Mouse (Mus musculus) cortical plate, adult 2 months (tissue): ENCODE data around the gene Glis3.

Experiments
- CTCF ChIP-seq: fragments of 200-500 bp; IDR thresholded peaks from 2 replicates; pipeline ENCODE4 v1.5.1; 2011; ENCODE audit warnings: mild to moderate bottlenecking, control low read depth, low read length; ENCODE audit not compliant: insufficient read depth; ENCODE audit errors: extremely low read depth
- POLR2A ChIP-seq: fragments of 200-500 bp; IDR thresholded peaks from 2 replicates; pipeline ENCODE4 v1.6.1; 2011; ENCODE audit warnings: mild to moderate bottlenecking, low read length, control low read depth; ENCODE audit not compliant: insufficient read depth; ENCODE audit errors: extremely low read depth

- TF ChIP-seq CTCF: no peak
- TF ChIP-seq POLR2A: no peak
Measured at GRCm38 (mm10) chr19:28274501-28274900, 405.4 kb downstream of the Glis3 start.
